ENCODE assay signal across 8 mouse cellular contexts in genomic region chr7:139467177-139467895, GRCm38 (mm10).
DNase-seq lines count a peak whose midpoint lies in the region; ATAC-seq and TF ChIP-seq lines count a peak whose summit lies in the region.

No protein-coding gene starts in this region.

- no peaks in the 10 kb centered on the region for H3K36me3 ChIP-seq in intestine, embryonic 15.5 days
- peaks cover 74% of the 10 kb centered on the region for H3K36me3 ChIP-seq in megakaryocyte, embryonic 14.5 days (replicated peaks; ENCODE audit: low read length)

- H3K4me2 ChIP-seq in intestine, embryonic 15.5 days (replicated peaks): no peak overlapping the region

- 0 out of 2 replicates have a peak overlapping the region, but pooled peaks have one; percentile 19 for H3K27ac ChIP-seq in left cerebral cortex, adult 2 months
- peak overlapping the region; percentile 58 for H3K27ac ChIP-seq in brown adipose tissue, adult 24 weeks (replicated peaks; ENCODE audit: low read depth, low read length)
- peak overlapping the region; percentile 79 for H3K27ac ChIP-seq in intestine, embryonic 15.5 days

- intact Hi-C loops in left cerebral cortex, adult 2 months (cut with DNase I): no loop called here
- intact Hi-C loops in left cerebral cortex, postnatal 10 days (cut with DNase I): loop anchor here (5.0 kb wide), 1 partner anchor 70 kb away; no protein-coding TSS in a partner anchor

- H3K9me3 ChIP-seq in intestine, embryonic 15.5 days: no peaks in the 10 kb centered on the region
- no peaks in the 10 kb centered on the region for H3K9me3 ChIP-seq in megakaryocyte, embryonic 14.5 days

- 52% methylated on average over 10 of the region's 10 CpGs for WGBS in intestine, embryonic 15.5 days

- DNase-seq in left cerebral cortex, adult 2 months (ENCODE audit: extremely low spot score in 1 of 2, low spot score in 2 of 2): no peak
- DNase-seq in left cerebral cortex, postnatal 10 days (ENCODE audit: extremely low spot score in 1 of 2, low spot score in 2 of 2): no peak
- no peak for DNase-seq in yolk sac, embryonic 10.5 days (ENCODE audit: low spot score)
- no peak for DNase-seq in gastrocnemius, postnatal 4 days (ENCODE audit: low spot score in 2 of 2)
- no peak for DNase-seq in right cerebral cortex, postnatal 10 days (ENCODE audit: low spot score in 2 of 2)

- H3K27me3 ChIP-seq in intestine, embryonic 15.5 days (replicated peaks): no peaks in the 10 kb centered on the region
- H3K27me3 ChIP-seq in megakaryocyte, embryonic 14.5 days (replicated peaks): no peaks in the 10 kb centered on the region

- ATAC-seq in intestine, embryonic 15.5 days: peak; percentile 18; the same call in 1 of the 2 replicates

- no peak overlapping the region for H3K9ac ChIP-seq in intestine, embryonic 15.5 days

- H3K4me1 ChIP-seq in brown adipose tissue, adult 24 weeks (ENCODE audit: control insufficient read depth, insufficient read depth, insufficient read length, low read length): peaks cover 38% of the 10 kb centered on the region
- peaks cover 29% of the 10 kb centered on the region for H3K4me1 ChIP-seq in intestine, embryonic 15.5 days (replicated peaks)
- H3K4me1 ChIP-seq in megakaryocyte, embryonic 14.5 days: peaks cover 100% of the 10 kb centered on the region

- H3K4me3 ChIP-seq in left cerebral cortex, adult 2 months: no peak overlapping the region
- H3K4me3 ChIP-seq in brown adipose tissue, adult 24 weeks (ENCODE audit: insufficient read depth, low read depth, low read length): no peak overlapping the region
- H3K4me3 ChIP-seq in intestine, embryonic 15.5 days (replicated peaks): no peak overlapping the region
- peak overlapping the region; percentile 88 for H3K4me3 ChIP-seq in megakaryocyte, embryonic 14.5 days (replicated peaks)

- TF ChIP-seq CTCF in left cerebral cortex, adult 2 months (IDR thresholded peaks at IDR 0.05): no peak

Comparison
In these comparisons a context has a peak if more than half of its experiments do, and no peak if none do; other contexts are left out.
1. H3K27ac ChIP-seq: peak in every context shown above with its lines; median percentile 79 in intestine, embryonic 15.5 days; 58 in brown adipose tissue, adult 24 weeks; 19 in left cerebral cortex, adult 2 months.